Mouse (Mus musculus) forebrain, embryonic 15.5 days (tissue): ENCODE measurements at regions not wholly inside any gene's neighbourhood (a gene's known extent, or its start where the extent isn't known, plus 50 kb on each side); places are given as distances from the start of the nearest gene placed in this dataset.

Experiments used
- ATAC-seq: fragments of 200-750 bp; cut with Nextera tagmentation; replicated peaks from 2 replicates; pipeline ENCODE4 v1.8.0; 2017; ENCODE audit warnings: mild to moderate bottlenecking, moderate TSS enrichment, moderate library complexity
- H3K27ac ChIP-seq: fragments of 300-500 bp; sonication (generic); replicated peaks from 2 replicates; pipeline ENCODE4 v1.5.1; 2015; ENCODE audit warnings: mild to moderate bottlenecking, inconsistent platforms
- H3K27me3 ChIP-seq: fragments of 300-500 bp; sonication (generic); 2 replicates; pipeline ENCODE4 v1.6.1; 2015; ENCODE audit warnings: inconsistent platforms
- H3K36me3 ChIP-seq: fragments of 300-500 bp; sonication (generic); 2 replicates; pipeline ENCODE4 v1.6.1; 2015; ENCODE audit warnings: mild to moderate bottlenecking, inconsistent platforms
- H3K4me1 ChIP-seq: fragments of 300-500 bp; sonication (generic); 2 replicates; pipeline ENCODE4 v1.6.1; 2015; ENCODE audit warnings: inconsistent platforms
- H3K4me2 ChIP-seq: fragments of 300-500 bp; sonication (generic); replicated peaks from 2 replicates; pipeline ENCODE4 v1.6.1; 2015; ENCODE audit warnings: mild to moderate bottlenecking, inconsistent platforms
- H3K4me3 ChIP-seq: fragments of 300-500 bp; sonication (generic); 2 replicates; pipeline ENCODE4 v1.5.1; 2015; ENCODE audit warnings: mild to moderate bottlenecking, inconsistent platforms
- H3K9ac ChIP-seq: fragments of 300-500 bp; sonication (generic); replicated peaks from 2 replicates; pipeline ENCODE4 v1.6.1; 2015; ENCODE audit warnings: mild to moderate bottlenecking, inconsistent platforms
- H3K9me3 ChIP-seq: fragments of 300-500 bp; sonication (generic); 2 replicates; pipeline ENCODE4 v1.6.1; 2016; ENCODE audit warnings: inconsistent platforms
- WGBS: fragments of 180-500 bp; shearing (Covaris S2); methylation state at CpG from one replicate; pipeline ENCODE4 v1.1.7; 2015; ENCODE audit warnings: mixed read lengths; 5-methylcytosine and 5-hydroxymethylcytosine counted together

GRCm38 (mm10) chr7:69738998-69739397 is 627.5 kb downstream of the Nr2f2 start:
- 72% methylated on average over 7 of the region's 7 CpGs for WGBS
- no peak for ATAC-seq

GRCm38 (mm10) chr7:69715081-69715480 is 651.5 kb downstream of the Nr2f2 start:
- Histone ChIP-seq H3K27me3 (no peaks in the 10 kb centered on the region), H3K4me1 (no peaks in the 10 kb centered on the region), H3K9ac (no peak overlapping the region), H3K36me3 (no peaks in the 10 kb centered on the region), H3K9me3 (no peaks in the 10 kb centered on the region), H3K4me2 (no peak overlapping the region), H3K27ac (no peak overlapping the region), H3K4me3 (no peak overlapping the region)
- WGBS: 74% methylated on average over 5 of the region's 5 CpGs
- ATAC-seq: no peak

More at GRCm38 (mm10) chr7:69738998-69739397, 627.5 kb downstream of the Nr2f2 start:
- no peaks in the 10 kb centered on the region for H3K9me3 ChIP-seq
- no peak overlapping the region for H3K4me3 ChIP-seq
- no peaks in the 10 kb centered on the region for H3K4me1 ChIP-seq
- H3K36me3 ChIP-seq: no peaks in the 10 kb centered on the region
- no peak overlapping the region for H3K27ac ChIP-seq
- no peak overlapping the region for H3K9ac ChIP-seq
- no peak overlapping the region for H3K4me2 ChIP-seq
- H3K27me3 ChIP-seq: no peaks in the 10 kb centered on the region

- no peak for ATAC-seq
- no peak overlapping the region for H3K4me3 ChIP-seq
- no peaks in the 10 kb centered on the region for H3K9me3 ChIP-seq
- no peaks in the 10 kb centered on the region for H3K4me1 ChIP-seq
- H3K9ac ChIP-seq: no peak overlapping the region
- no peaks in the 10 kb centered on the region for H3K27me3 ChIP-seq
- no peak overlapping the region for H3K4me2 ChIP-seq
- 76% methylated on average over 1 of the region's 1 CpGs for WGBS
- no peaks in the 10 kb centered on the region for H3K36me3 ChIP-seq
- no peak overlapping the region for H3K27ac ChIP-seq
Measured at GRCm38 (mm10) chr7:69670211-69670610, 696.3 kb downstream of the Nr2f2 start.

GRCm38 (mm10) chr7:69655583-69655982 is 711.0 kb downstream of the Nr2f2 start:
- no peaks in the 10 kb centered on the region for H3K4me1 ChIP-seq
- ATAC-seq: no peak
- no peaks in the 10 kb centered on the region for H3K9me3 ChIP-seq
- WGBS: 11% methylated on average over 9 of the region's 9 CpGs
- no peaks in the 10 kb centered on the region for H3K27me3 ChIP-seq
- H3K27ac ChIP-seq: no peak overlapping the region
- H3K36me3 ChIP-seq: no peaks in the 10 kb centered on the region
- no peak overlapping the region for H3K9ac ChIP-seq
- no peak overlapping the region for H3K4me2 ChIP-seq
- H3K4me3 ChIP-seq: no peak overlapping the region

- Histone ChIP-seq H3K4me3 (no peak overlapping the region), H3K4me2 (no peak overlapping the region), H3K9me3 (no peaks in the 10 kb centered on the region), H3K27ac (no peak overlapping the region), H3K9ac (no peak overlapping the region), H3K27me3 (no peaks in the 10 kb centered on the region), H3K4me1 (no peaks in the 10 kb centered on the region), H3K36me3 (no peaks in the 10 kb centered on the region)
- 47% methylated on average over 6 of the region's 6 CpGs for WGBS
- ATAC-seq: no peak
Measured at GRCm38 (mm10) chr7:69645449-69645848, 721.1 kb downstream of the Nr2f2 start.

GRCm38 (mm10) chr7:69641652-69642051 is 724.9 kb downstream of the Nr2f2 start:
- H3K4me3 ChIP-seq: no peak overlapping the region
- 50% methylated on average over 9 of the region's 9 CpGs for WGBS

GRCm38 (mm10) chr7:69599866-69600265 is 766.7 kb downstream of the Nr2f2 start:
- ATAC-seq: no peak
- H3K9ac ChIP-seq: no peak overlapping the region
- H3K27ac ChIP-seq: no peak overlapping the region
- H3K4me1 ChIP-seq: no peaks in the 10 kb centered on the region
- H3K27me3 ChIP-seq: no peaks in the 10 kb centered on the region
- no peak overlapping the region for H3K4me3 ChIP-seq
- H3K4me2 ChIP-seq: no peak overlapping the region
- H3K9me3 ChIP-seq: no peaks in the 10 kb centered on the region
- H3K36me3 ChIP-seq: no peaks in the 10 kb centered on the region
- 69% methylated on average over 3 of the region's 3 CpGs for WGBS

More at GRCm38 (mm10) chr7:69641652-69642051, 724.9 kb downstream of the Nr2f2 start:
- H3K4me1 ChIP-seq: no peaks in the 10 kb centered on the region
- no peak overlapping the region for H3K4me2 ChIP-seq
- no peaks in the 10 kb centered on the region for H3K9me3 ChIP-seq
- H3K36me3 ChIP-seq: no peaks in the 10 kb centered on the region
- no peaks in the 10 kb centered on the region for H3K27me3 ChIP-seq
- no peak overlapping the region for H3K27ac ChIP-seq
- ATAC-seq: no peak
- H3K9ac ChIP-seq: no peak overlapping the region

GRCm38 (mm10) chr7:69585716-69586115 is 780.8 kb downstream of the Nr2f2 start:
- ATAC-seq: no peak
- Histone ChIP-seq H3K9me3 (no peaks in the 10 kb centered on the region), H3K4me2 (no peak overlapping the region), H3K27me3 (no peaks in the 10 kb centered on the region), H3K4me3 (no peak overlapping the region), H3K9ac (no peak overlapping the region), H3K4me1 (no peaks in the 10 kb centered on the region), H3K27ac (no peak overlapping the region), H3K36me3 (no peaks in the 10 kb centered on the region)
- WGBS: 31% methylated on average over 6 of the region's 6 CpGs

GRCm38 (mm10) chr7:69585131-69585530 is 781.4 kb downstream of the Nr2f2 start:
- Histone ChIP-seq H3K4me2 (no peak overlapping the region), H3K36me3 (no peaks in the 10 kb centered on the region), H3K9ac (no peak overlapping the region), H3K4me3 (no peak overlapping the region), H3K4me1 (no peaks in the 10 kb centered on the region), H3K9me3 (no peaks in the 10 kb centered on the region), H3K27ac (no peak overlapping the region), H3K27me3 (no peaks in the 10 kb centered on the region)
- 59% methylated on average over 4 of the region's 4 CpGs for WGBS
- no peak for ATAC-seq

- no peaks in the 10 kb centered on the region for H3K36me3 ChIP-seq
- H3K4me1 ChIP-seq: peaks cover 3% of the 10 kb centered on the region; the same call in 1 of the 2 replicates
- no peak overlapping the region for H3K27ac ChIP-seq
- no peak overlapping the region for H3K9ac ChIP-seq
- H3K9me3 ChIP-seq: no peaks in the 10 kb centered on the region
- no peaks in the 10 kb centered on the region for H3K27me3 ChIP-seq
- WGBS: 69% methylated on average over 2 of the region's 2 CpGs
- H3K4me3 ChIP-seq: no peak overlapping the region
- no peak overlapping the region for H3K4me2 ChIP-seq
- ATAC-seq: no peak
Measured at GRCm38 (mm10) chr7:69584516-69584915, 782.0 kb downstream of the Nr2f2 start.

GRCm38 (mm10) chr7:69583901-69584300 is 782.6 kb downstream of the Nr2f2 start:
- no peak overlapping the region for H3K27ac ChIP-seq
- H3K4me2 ChIP-seq: no peak overlapping the region
- 50% methylated on average over 1 of the region's 1 CpGs for WGBS
- H3K4me3 ChIP-seq: no peak overlapping the region
- H3K4me1 ChIP-seq: peaks cover 8% of the 10 kb centered on the region
- H3K27me3 ChIP-seq: no peaks in the 10 kb centered on the region
- H3K9ac ChIP-seq: no peak overlapping the region
- no peak for ATAC-seq
- H3K36me3 ChIP-seq: no peaks in the 10 kb centered on the region
- H3K9me3 ChIP-seq: no peaks in the 10 kb centered on the region

- no peaks in the 10 kb centered on the region for H3K9me3 ChIP-seq
- no peak overlapping the region for H3K4me2 ChIP-seq
- H3K4me1 ChIP-seq: peaks cover 10% of the 10 kb centered on the region
- 31% methylated on average over 6 of the region's 6 CpGs for WGBS
- H3K27me3 ChIP-seq: peaks cover 4% of the 10 kb centered on the region; the same call in 1 of the 2 replicates
- no peak overlapping the region for H3K27ac ChIP-seq
- no peak overlapping the region for H3K4me3 ChIP-seq
- H3K9ac ChIP-seq: no peak overlapping the region
- no peak for ATAC-seq
- H3K36me3 ChIP-seq: no peaks in the 10 kb centered on the region
Measured at GRCm38 (mm10) chr7:69581668-69582067, 784.9 kb downstream of the Nr2f2 start.
